Mouse (Mus musculus): ENCODE results near the gene Esyt1. TPM values are rescaled to one million over a fixed set of nuclear protein-coding genes. Genes with fewer than 3 reads are reported as not detected.
"Not testable (repeated sequence)": the region's sequence is repeated elsewhere in the genome, so short reads cannot be mapped to it uniquely, and the experiment has no call there.

Esyt1 gene
- polyA plus RNA-seq, 1 experiment from 2014 or later: 25.0 TPM

GRCm38 (mm10) chr10:128493695-128494666, 31.7 kb downstream of the Esyt1 start, which contains the start of gene Myl6:
Myl6 (minus strand) TSS chr10:128494145.
- peak; percentile 93 for ATAC-seq (ENCODE audit: insufficient number of reproducible peaks, low FRiP score)
- H3K9me3 ChIP-seq (replicated peaks): no peaks in the 10 kb centered on the region
- H3K27ac ChIP-seq (ENCODE audit: poor library complexity, severe bottlenecking): peak within 1 kb of the TSS; percentile 97
- H3K4me1 ChIP-seq (replicated peaks): peaks cover 56% of the 10 kb centered on the region
- peak within 1 kb of the TSS; percentile 97 for H3K9ac ChIP-seq
- no peaks in the 10 kb centered on the region for H3K27me3 ChIP-seq (replicated peaks)
- peak within 1 kb of the TSS; percentile 87 for H3K4me3 ChIP-seq
- under 1% methylated on average over 45 of the region's 45 CpGs for WGBS
- peaks cover 35% of the 10 kb centered on the region for H3K36me3 ChIP-seq
- H3K4me2 ChIP-seq: peak within 1 kb of the TSS; percentile 85

DNA sequence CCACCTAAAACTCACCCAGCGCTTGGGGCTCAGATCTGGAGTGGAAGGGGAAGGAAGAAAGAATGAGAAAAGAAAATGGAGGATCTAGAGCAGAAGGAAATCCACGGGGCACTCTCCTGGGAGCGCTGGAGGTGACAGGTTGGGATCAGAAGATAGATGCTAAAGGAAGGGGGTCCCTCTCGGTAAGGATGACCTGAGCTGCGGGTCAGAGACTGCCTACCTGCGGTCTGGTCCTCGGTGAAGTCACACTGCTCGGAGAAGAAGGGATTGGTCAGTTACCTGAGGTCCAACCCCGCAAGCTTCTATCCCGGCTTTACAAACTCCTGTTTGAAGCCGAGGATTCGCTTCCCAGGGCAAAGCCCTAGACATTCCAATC, 32.4 kb downstream of the Esyt1 start:
- peak; percentile 17 for ATAC-seq (ENCODE audit: insufficient number of reproducible peaks, low FRiP score)

GRCm38 (mm10) chr10:128492633-128493311, 32.9 kb downstream of the Esyt1 start:
- Histone ChIP-seq H3K9ac (peak overlapping the region; percentile 97), H3K36me3 (peaks cover 47% of the 10 kb centered on the region), H3K27me3 (replicated peaks) (no peaks in the 10 kb centered on the region), H3K4me1 (replicated peaks) (peaks cover 56% of the 10 kb centered on the region), H3K9me3 (replicated peaks) (no peaks in the 10 kb centered on the region), H3K4me2 (peak overlapping the region; percentile 85), H3K27ac (ENCODE audit: poor library complexity, severe bottlenecking) (peak overlapping the region; percentile 97), H3K4me3 (peak overlapping the region; percentile 87)
- 17% methylated on average over 12 of the region's 12 CpGs for WGBS
- ATAC-seq (ENCODE audit: insufficient number of reproducible peaks, low FRiP score): peak; percentile 66

More for the DNA sequence above, 32.4 kb downstream of the Esyt1 start:
- Histone ChIP-seq H3K4me1 (replicated peaks) (peaks cover 56% of the 10 kb centered on the region), H3K9ac (peak overlapping the region; percentile 97), H3K27ac (ENCODE audit: poor library complexity, severe bottlenecking) (peak overlapping the region; percentile 97), H3K27me3 (replicated peaks) (no peaks in the 10 kb centered on the region), H3K4me2 (peak overlapping the region; percentile 85), H3K4me3 (peak overlapping the region; percentile 87), H3K36me3 (peaks cover 42% of the 10 kb centered on the region), H3K9me3 (replicated peaks) (no peaks in the 10 kb centered on the region)
- WGBS: under 1% methylated on average over 12 of the region's 12 CpGs

GRCm38 (mm10) chr10:128492051-128492450, 33.6 kb downstream of the Esyt1 start:
- WGBS: 28% methylated on average over 8 of the region's 8 CpGs
- H3K27me3 ChIP-seq (replicated peaks); ATAC-seq (ENCODE audit: insufficient number of reproducible peaks, low FRiP score); H3K9me3 ChIP-seq (replicated peaks): not testable (repeated sequence)
- Histone ChIP-seq H3K9ac (peak overlapping the region; percentile 97), H3K36me3 (peaks cover 54% of the 10 kb centered on the region), H3K4me3 (peak overlapping the region; percentile 87), H3K4me1 (replicated peaks) (peaks cover 53% of the 10 kb centered on the region), H3K27ac (ENCODE audit: poor library complexity, severe bottlenecking) (peak overlapping the region; percentile 97), H3K4me2 (peak overlapping the region; percentile 85)

DNA sequence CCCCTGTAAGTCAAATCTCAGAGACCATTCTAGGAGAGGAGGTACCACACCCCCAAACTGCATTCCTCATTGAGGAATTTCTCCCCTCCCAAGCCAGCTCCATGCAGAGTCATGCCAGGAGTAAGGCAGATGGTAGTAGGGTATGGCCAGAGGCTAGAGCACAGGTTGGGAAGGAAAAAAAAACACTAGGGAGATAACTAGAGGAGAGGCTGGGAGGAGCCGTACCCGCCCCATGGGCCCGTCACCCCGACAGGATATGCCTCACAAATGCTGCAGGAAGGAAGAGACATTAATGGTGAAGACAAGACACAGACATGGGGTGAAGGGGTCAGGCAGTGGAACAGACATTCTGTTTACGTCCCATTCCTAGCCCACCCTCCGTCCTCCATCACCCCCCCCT, 34.2 kb downstream of the Esyt1 start:
- Histone ChIP-seq H3K9me3 (replicated peaks) (no peaks in the 10 kb centered on the region), H3K9ac (peak overlapping the region; percentile 97), H3K4me1 (replicated peaks) (peaks cover 48% of the 10 kb centered on the region), H3K4me3 (peak overlapping the region; percentile 87), H3K4me2 (peak overlapping the region; percentile 85), H3K36me3 (peaks cover 58% of the 10 kb centered on the region), H3K27ac (ENCODE audit: poor library complexity, severe bottlenecking) (peak overlapping the region; percentile 97), H3K27me3 (replicated peaks) (no peaks in the 10 kb centered on the region)
- WGBS: 18% methylated on average over 6 of the region's 6 CpGs
- ATAC-seq (ENCODE audit: insufficient number of reproducible peaks, low FRiP score): no peak

GRCm38 (mm10) chr10:128490912-128491311, 34.8 kb downstream of the Esyt1 start:
- 28% methylated on average over 5 of the region's 5 CpGs for WGBS

DNA sequence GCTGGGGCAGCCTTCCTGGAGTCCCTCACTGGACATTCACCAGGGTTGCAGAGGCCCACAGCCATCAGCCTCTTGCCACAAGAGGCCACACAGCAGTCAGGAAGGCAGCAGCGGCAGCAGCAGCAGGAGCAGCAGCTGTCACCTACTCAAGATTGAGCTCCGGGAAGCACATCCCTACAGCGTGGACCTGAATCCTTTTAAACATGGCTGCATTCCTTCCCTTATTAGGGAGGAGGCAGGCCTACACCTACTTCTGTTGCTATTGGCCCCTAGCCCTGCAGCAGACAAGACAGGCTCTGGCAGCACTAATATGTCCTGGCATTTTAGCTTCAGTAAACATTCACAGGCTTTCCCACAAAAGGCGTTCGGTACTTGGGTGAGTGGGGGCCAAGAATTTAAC, 35.4 kb downstream of the Esyt1 start:
- WGBS: 26% methylated on average over 5 of the region's 5 CpGs
- Histone ChIP-seq H3K4me1 (replicated peaks) (peaks cover 39% of the 10 kb centered on the region), H3K4me3 (no peak overlapping the region)

More at GRCm38 (mm10) chr10:128490912-128491311, 34.8 kb downstream of the Esyt1 start:
- Histone ChIP-seq H3K4me1 (replicated peaks) (peaks cover 42% of the 10 kb centered on the region), H3K36me3 (peaks cover 64% of the 10 kb centered on the region), H3K27ac (ENCODE audit: poor library complexity, severe bottlenecking) (peak overlapping the region; percentile 97), H3K9me3 (replicated peaks) (no peaks in the 10 kb centered on the region), H3K4me2 (peak overlapping the region; percentile 85), H3K4me3 (peak overlapping the region; percentile 87; the same call in 1 of the 2 replicates), H3K9ac (peak overlapping the region; percentile 97), H3K27me3 (replicated peaks) (no peaks in the 10 kb centered on the region)
- no peak for ATAC-seq (ENCODE audit: insufficient number of reproducible peaks, low FRiP score)

DNA sequence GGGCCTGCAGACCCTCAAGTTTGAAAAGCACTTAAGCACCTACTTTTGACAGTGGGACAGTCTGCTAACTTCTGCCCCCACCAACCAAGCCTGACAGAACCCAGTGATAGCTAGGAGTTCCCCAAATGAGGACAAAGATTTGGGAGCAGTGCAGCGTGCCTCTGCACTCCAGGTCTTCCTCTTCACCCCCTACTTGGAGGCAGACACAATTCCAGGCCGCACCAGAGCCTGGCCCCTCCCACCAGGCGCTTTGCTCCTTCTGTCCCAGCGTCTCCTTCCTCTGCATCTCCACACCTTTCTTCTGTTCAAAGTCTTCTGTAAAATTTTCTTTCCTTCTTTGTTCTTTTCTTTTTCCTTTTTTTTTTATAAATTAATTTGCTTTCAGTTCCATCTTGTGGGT, 35.9 kb downstream of the Esyt1 start:
- 39% methylated on average over 4 of the region's 4 CpGs for WGBS
- Histone ChIP-seq H3K27me3 (replicated peaks) (no peaks in the 10 kb centered on the region), H3K4me3 (no peak overlapping the region), H3K4me2 (0 out of 2 replicates have a peak overlapping the region, but pooled peaks have one; percentile 85), H3K4me1 (replicated peaks) (peaks cover 34% of the 10 kb centered on the region), H3K9me3 (replicated peaks) (no peaks in the 10 kb centered on the region), H3K9ac (peak overlapping the region; percentile 49), H3K27ac (ENCODE audit: poor library complexity, severe bottlenecking) (peak overlapping the region; percentile 97), H3K36me3 (peaks cover 73% of the 10 kb centered on the region)
- ATAC-seq (ENCODE audit: insufficient number of reproducible peaks, low FRiP score): no peak

More for the DNA sequence above, 35.4 kb downstream of the Esyt1 start:
- peak overlapping the region; percentile 97 for H3K27ac ChIP-seq (ENCODE audit: poor library complexity, severe bottlenecking)
- no peaks in the 10 kb centered on the region for H3K27me3 ChIP-seq (replicated peaks)
- H3K9ac ChIP-seq: 0 out of 2 replicates have a peak overlapping the region, but pooled peaks have one; percentile 24
- H3K9me3 ChIP-seq (replicated peaks): no peaks in the 10 kb centered on the region
- H3K4me2 ChIP-seq: peak overlapping the region; percentile 85; the same call in 1 of the 2 replicates
- ATAC-seq (ENCODE audit: insufficient number of reproducible peaks, low FRiP score): no peak
- peaks cover 70% of the 10 kb centered on the region for H3K36me3 ChIP-seq

DNA sequence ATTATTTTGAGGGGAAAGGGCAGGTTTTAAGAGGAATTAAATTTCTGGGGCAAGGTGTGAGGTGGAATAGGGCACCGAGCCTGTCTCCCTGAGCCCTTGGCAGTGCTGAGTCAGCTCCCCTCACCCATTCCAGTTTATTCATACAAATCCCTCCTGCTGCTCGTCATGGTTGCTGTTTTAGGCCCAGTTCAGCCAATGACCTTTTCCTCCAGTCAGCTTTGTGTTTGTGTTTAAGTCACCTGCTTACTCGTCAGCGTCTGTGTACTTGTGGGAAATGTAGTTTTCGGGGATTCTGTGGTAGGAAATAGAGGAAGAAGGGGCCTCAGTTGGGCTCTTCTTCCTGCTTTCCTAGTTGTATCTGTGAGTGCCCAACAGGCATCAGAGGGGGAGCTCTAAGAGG, 36.3 kb downstream of the Esyt1 start:
- Histone ChIP-seq H3K27me3 (replicated peaks) (no peaks in the 10 kb centered on the region), H3K4me2 (no peak overlapping the region), H3K36me3 (peaks cover 77% of the 10 kb centered on the region), H3K27ac (ENCODE audit: poor library complexity, severe bottlenecking) (peak overlapping the region; percentile 97), H3K9me3 (replicated peaks) (no peaks in the 10 kb centered on the region), H3K9ac (peak overlapping the region; percentile 49), H3K4me1 (replicated peaks) (peaks cover 32% of the 10 kb centered on the region), H3K4me3 (no peak overlapping the region)
- no peak for ATAC-seq (ENCODE audit: insufficient number of reproducible peaks, low FRiP score)
- WGBS: 56% methylated on average over 5 of the region's 5 CpGs

- H3K9me3 ChIP-seq (replicated peaks): no peaks in the 10 kb centered on the region
- peaks cover 83% of the 10 kb centered on the region for H3K36me3 ChIP-seq
- H3K9ac ChIP-seq: no peak overlapping the region
- no peak overlapping the region for H3K4me2 ChIP-seq
- ATAC-seq (ENCODE audit: insufficient number of reproducible peaks, low FRiP score): no peak
- no peak overlapping the region for H3K27ac ChIP-seq (ENCODE audit: poor library complexity, severe bottlenecking)
- H3K4me3 ChIP-seq: no peak overlapping the region
- no peaks in the 10 kb centered on the region for H3K27me3 ChIP-seq (replicated peaks)
- H3K4me1 ChIP-seq (replicated peaks): peaks cover 32% of the 10 kb centered on the region
- WGBS: 78% methylated on average over 4 of the region's 4 CpGs
Measured at GRCm38 (mm10) chr10:128488776-128489175, 36.9 kb downstream of the Esyt1 start.
